11 mouse cellular contexts compared by ENCODE assay signal in the genomic region with DNA sequence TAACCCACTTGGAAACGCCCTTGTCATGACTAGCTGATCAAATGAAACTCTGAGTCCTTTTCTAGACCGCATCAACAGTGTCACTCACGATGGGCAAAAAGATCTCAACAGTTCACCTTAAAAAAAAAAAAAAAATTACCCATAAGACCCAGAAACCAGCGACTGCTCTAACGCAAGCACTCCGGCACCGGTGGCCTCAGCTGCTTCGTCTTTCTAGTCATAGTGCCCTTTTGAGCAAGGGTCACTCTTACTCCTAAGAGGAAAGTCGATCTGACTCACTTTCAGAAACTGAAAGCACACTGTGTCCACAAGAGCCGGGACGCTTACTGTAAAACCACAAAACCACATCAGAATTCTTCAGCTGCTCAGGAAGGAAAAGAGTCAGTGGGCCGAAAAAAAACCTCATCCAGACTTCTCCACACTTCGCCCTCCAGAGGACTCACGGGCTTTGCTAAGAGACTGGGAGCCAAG. TPM values are rescaled to one million over a fixed set of nuclear protein-coding genes. Genes with fewer than 3 reads are reported as not detected.
DNase-seq lines count a peak whose midpoint lies in the region; ATAC-seq and TF ChIP-seq lines count a peak whose summit lies in the region.
"Had no signal": no experiment of that assay in that cellular context is flagged by ENCODE, and none has a peak within 500 bp of the region (broad histone marks: within the 10 kb centered on the region; RNA-seq: fewer than 3 reads in every experiment).

No protein-coding gene starts in this region.

- peak overlapping the region; percentile 14 for H3K4me2 ChIP-seq in heart, embryonic 16.5 days (ENCODE audit: low read depth, low read length)
- no peak overlapping the region for H3K4me2 ChIP-seq in midbrain, postnatal 0 days (ENCODE audit: low read depth, low read length, poor library complexity, severe bottlenecking)

- no peak for DNase-seq in heart, embryonic 10.5 days (ENCODE audit: low spot score)
- peak; percentile 38 for DNase-seq in lung, postnatal 25 days (ENCODE audit: low spot score)
- no peak for DNase-seq in embryo, embryonic 9.5 days (ENCODE audit: extremely low spot score)
- DNase-seq in embryo, embryonic 10.5 days (ENCODE audit: low spot score), result no peak
- DNase-seq in midbrain, postnatal 0 days (ENCODE audit: low spot score), result no peak
- DNase-seq: cerebellum, adult 2 months; left cerebral cortex, postnatal 4 days had no signal

- TF ChIP-seq CTCF in C2C12 (IDR thresholded peaks at IDR 0.05; ENCODE audit: control insufficient read depth, insufficient read depth, insufficient read length), result no peak
- TF ChIP-seq CTCF in midbrain, postnatal 0 days (IDR thresholded peaks at IDR 0.05), result no peak

- no peak overlapping the region; the same call in 1 of the 2 replicates for H3K4me3 ChIP-seq in heart, embryonic 16.5 days (ENCODE audit: low read length)
- no peak overlapping the region for H3K4me3 ChIP-seq in heart, embryonic 10.5 days
- no peak overlapping the region for H3K4me3 ChIP-seq in C2C12 (ENCODE audit: insufficient read depth, poor library complexity, severe bottlenecking)
- no peak overlapping the region for H3K4me3 ChIP-seq in midbrain, postnatal 0 days (ENCODE audit: low read depth, low read length)

- no peak for ATAC-seq in heart, embryonic 16.5 days (replicated peaks; ENCODE audit: extremely low read depth, insufficient read depth, low FRiP score)
- ATAC-seq in common myeloid progenitor, adult 5-6 weeks (replicated peaks; ENCODE audit: low read depth, poor library complexity, severe bottlenecking), result peak; percentile 73
- ATAC-seq in midbrain, postnatal 0 days (ENCODE audit: low FRiP score), result no peak
- ATAC-seq: intestine, postnatal 0 days had no signal

- H3ac ChIP-seq in C2C12 (ENCODE audit: control insufficient read depth, insufficient read length, low read depth), result peak overlapping the region; percentile 51

- H3K9me3 ChIP-seq in heart, embryonic 16.5 days (replicated peaks; ENCODE audit: control insufficient read depth, low read length), result 0 out of 2 replicates have a peak, but pooled peaks cover 2% of the 10 kb centered on the region
- H3K9me3 ChIP-seq in heart, embryonic 10.5 days, result no peaks in the 10 kb centered on the region
- no peaks in the 10 kb centered on the region for H3K9me3 ChIP-seq in midbrain, postnatal 0 days (ENCODE audit: low read length)

- no peaks in the 10 kb centered on the region for H3K36me3 ChIP-seq in heart, embryonic 16.5 days (ENCODE audit: control insufficient read depth, insufficient read depth)
- H3K36me3 ChIP-seq in heart, embryonic 10.5 days, result no peaks in the 10 kb centered on the region
- no peaks in the 10 kb centered on the region for H3K36me3 ChIP-seq in C2C12 (ENCODE audit: control insufficient read depth, insufficient read depth)
- H3K36me3 ChIP-seq in midbrain, postnatal 0 days (ENCODE audit: insufficient read depth, low read length), result no peaks in the 10 kb centered on the region

- H3K79me2 ChIP-seq in C2C12 (ENCODE audit: control insufficient read depth, insufficient read depth), result no peaks in the 10 kb centered on the region

- WGBS in heart, embryonic 16.5 days, result 66% methylated on average over 14 of the region's 14 CpGs
- 81% methylated on average over 14 of the region's 14 CpGs for WGBS in heart, embryonic 10.5 days
- WGBS in midbrain, postnatal 0 days, result 88% methylated on average over 14 of the region's 14 CpGs

- no peaks in the 10 kb centered on the region for H3K79me3 ChIP-seq in C2C12 (ENCODE audit: low read depth)

- H3K27me3 ChIP-seq in heart, embryonic 16.5 days (ENCODE audit: control insufficient read depth, insufficient read depth, low read length), result no peaks in the 10 kb centered on the region
- no peaks in the 10 kb centered on the region for H3K27me3 ChIP-seq in heart, embryonic 10.5 days (ENCODE audit: insufficient read depth, poor library complexity, severe bottlenecking)
- H3K27me3 ChIP-seq in C2C12 (ENCODE audit: control insufficient read depth, insufficient read depth, insufficient read length), result no peaks in the 10 kb centered on the region
- no peaks in the 10 kb centered on the region for H3K27me3 ChIP-seq in midbrain, postnatal 0 days (ENCODE audit: insufficient read depth, low read length)

- H3K27ac ChIP-seq in heart, embryonic 16.5 days (ENCODE audit: low read length), result no peak overlapping the region
- no peak overlapping the region for H3K27ac ChIP-seq in heart, embryonic 10.5 days
- no peak overlapping the region for H3K27ac ChIP-seq in midbrain, postnatal 0 days (ENCODE audit: low read depth, low read length)

- no peaks in the 10 kb centered on the region for H3K4me1 ChIP-seq in heart, embryonic 16.5 days (ENCODE audit: control insufficient read depth, insufficient read depth, low read length)
- H3K4me1 ChIP-seq in heart, embryonic 10.5 days, result no peaks in the 10 kb centered on the region
- no peaks in the 10 kb centered on the region for H3K4me1 ChIP-seq in midbrain, postnatal 0 days (ENCODE audit: insufficient read depth, low read length)

- H3K9ac ChIP-seq in heart, embryonic 16.5 days (ENCODE audit: low read length), result no peak overlapping the region
- no peak overlapping the region for H3K9ac ChIP-seq in midbrain, postnatal 0 days (replicated peaks; ENCODE audit: low read length, poor library complexity, severe bottlenecking)

TF ChIP-seq in C2C12, 6 proteins besides CTCF, POLR2A, EP300 and RAD21:
- TF ChIP-seq USF1 (IDR thresholded peaks at IDR 0.05; ENCODE audit: low read depth) (no peak), MYOD1 (IDR thresholded peaks at IDR 0.05; ENCODE audit: control insufficient read depth, insufficient read length, low read depth) (peak; percentile 49), CEBPB (IDR thresholded peaks at IDR 0.05; ENCODE audit: low read depth) (no peak), MAX (IDR thresholded peaks at IDR 0.05) (peak; percentile 47), MYOG (IDR thresholded peaks at IDR 0.05; ENCODE audit: control insufficient read depth, extremely low read depth, insufficient read length) (no peak), FOSL1 (IDR thresholded peaks at IDR 0.05; ENCODE audit: insufficient read depth, low read length, poor library complexity, severe bottlenecking) (no peak)

RNA-seq across cellular contexts. Expression of a gene that starts 53.5 kb away (rescaled TPM):
- 0.12 and 0.43 TPM in 2 replicates for polyA plus RNA-seq in heart, embryonic 16.5 days (2015; fragmentation: Nextera tagmentation; extraction: Ambion mirVana)
- polyA plus RNA-seq in heart, embryonic 10.5 days (2016; fragmentation: Nextera tagmentation; extraction: Ambion mirVana), result not detected in 2 replicates
- polyA plus RNA-seq in C2C12 (2012; fragmentation: generic; extraction: Trizol), result not detected
- total RNA-seq in common myeloid progenitor, adult 5-6 weeks (2017), result not detected in 2 replicates
- 0.05 TPM in 1 of 2 replicates, not detected in the other for total RNA-seq in midbrain, postnatal 0 days (2014; rRNA removed)
- 0.32 and 0.46 TPM in 2 replicates for polyA plus RNA-seq in midbrain, postnatal 0 days (2015; fragmentation: Nextera tagmentation; extraction: Ambion mirVana)
- polyA plus RNA-seq: intestine, postnatal 0 days had no signal
